Mouse (Mus musculus): ENCODE data around the gene Fam171a2. TPM values are rescaled to one million over a fixed set of nuclear protein-coding genes. Genes with fewer than 3 reads are reported as not detected.

Gene Fam171a2
- polyA plus RNA-seq, 1 experiment from 2014 or later: 11.6 TPM

DNA sequence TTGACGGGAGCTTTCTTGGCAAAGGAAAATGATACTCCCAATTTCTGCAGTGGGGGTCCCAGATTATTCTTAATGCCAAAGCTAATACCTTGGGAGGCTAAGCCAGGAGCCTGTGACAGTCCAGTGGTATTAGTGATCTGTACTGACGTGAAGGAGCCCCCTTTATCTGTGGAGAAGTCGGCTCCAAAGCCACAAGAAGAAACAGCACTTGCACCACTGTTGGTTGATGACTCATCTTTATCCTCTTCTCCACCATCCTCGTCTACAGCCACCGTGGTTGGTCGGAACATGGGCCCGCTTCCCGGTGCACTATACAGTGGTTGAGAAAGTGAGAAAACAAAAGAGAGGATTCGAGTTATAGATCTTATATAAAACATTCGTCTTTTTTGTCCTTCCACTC lies 34.3 kb upstream of the Fam171a2 start:
- H3K4me3 ChIP-seq (ENCODE audit: low read depth, low read length): no peak overlapping the region
- no peaks in the 10 kb centered on the region for H3K27me3 ChIP-seq (ENCODE audit: control insufficient read depth, insufficient read depth, low read length)
- H3K4me1 ChIP-seq (ENCODE audit: control insufficient read depth, insufficient read depth, low read length): no peaks in the 10 kb centered on the region
- 95% methylated on average over 10 of the region's 10 CpGs for WGBS
- DNase-seq (ENCODE audit: low spot score): no peak
- H3K9me3 ChIP-seq (ENCODE audit: control insufficient read depth, low read length): no peaks in the 10 kb centered on the region
- H3K9ac ChIP-seq (ENCODE audit: low read length): no peak overlapping the region
- no peak for ATAC-seq (ENCODE audit: insufficient read depth, low FRiP score, low TSS enrichment)
- H3K27ac ChIP-seq (ENCODE audit: low read depth, low read length): no peak overlapping the region
- peaks cover 33% of the 10 kb centered on the region for H3K36me3 ChIP-seq (ENCODE audit: control insufficient read depth, insufficient read depth, low read length)
- H3K4me2 ChIP-seq (ENCODE audit: low read depth): no peak overlapping the region

- DNase-seq (ENCODE audit: low spot score) (no peak), ATAC-seq (ENCODE audit: insufficient read depth, low FRiP score, low TSS enrichment) (no peak)
- Histone ChIP-seq H3K9ac (ENCODE audit: low read length) (no peak overlapping the region), H3K4me1 (ENCODE audit: control insufficient read depth, insufficient read depth, low read length) (no peaks in the 10 kb centered on the region), H3K36me3 (ENCODE audit: control insufficient read depth, insufficient read depth, low read length) (peaks cover 33% of the 10 kb centered on the region), H3K9me3 (ENCODE audit: control insufficient read depth, low read length) (no peaks in the 10 kb centered on the region), H3K4me2 (ENCODE audit: low read depth) (no peak overlapping the region), H3K27ac (ENCODE audit: low read depth, low read length) (no peak overlapping the region), H3K27me3 (ENCODE audit: control insufficient read depth, insufficient read depth, low read length) (no peaks in the 10 kb centered on the region), H3K4me3 (ENCODE audit: low read depth, low read length) (no peak overlapping the region)
- 89% methylated on average over 4 of the region's 4 CpGs for WGBS
Observed at GRCm38 (mm10) chr11:102480897-102481296, 33.4 kb upstream of the Fam171a2 start.

- Histone ChIP-seq H3K27ac (ENCODE audit: low read depth, low read length) (no peak overlapping the region), H3K4me1 (ENCODE audit: control insufficient read depth, insufficient read depth, low read length) (no peaks in the 10 kb centered on the region), H3K4me3 (ENCODE audit: low read depth, low read length) (no peak overlapping the region), H3K9me3 (ENCODE audit: control insufficient read depth, low read length) (no peaks in the 10 kb centered on the region), H3K4me2 (ENCODE audit: low read depth) (no peak overlapping the region), H3K9ac (ENCODE audit: low read length) (no peak overlapping the region), H3K36me3 (ENCODE audit: control insufficient read depth, insufficient read depth, low read length) (peaks cover 33% of the 10 kb centered on the region), H3K27me3 (ENCODE audit: control insufficient read depth, insufficient read depth, low read length) (no peaks in the 10 kb centered on the region)
- no peak for DNase-seq (ENCODE audit: low spot score)
- no peak for ATAC-seq (ENCODE audit: insufficient read depth, low FRiP score, low TSS enrichment)
- 97% methylated on average over 15 of the region's 15 CpGs for WGBS
Observed at GRCm38 (mm10) chr11:102480111-102480510, 32.6 kb upstream of the Fam171a2 start.

GRCm38 (mm10) chr11:102479581-102479980 lies 32.1 kb upstream of the Fam171a2 start:
- Histone ChIP-seq H3K9ac (ENCODE audit: low read length) (no peak overlapping the region), H3K4me1 (ENCODE audit: control insufficient read depth, insufficient read depth, low read length) (no peaks in the 10 kb centered on the region), H3K9me3 (ENCODE audit: control insufficient read depth, low read length) (no peaks in the 10 kb centered on the region), H3K27ac (ENCODE audit: low read depth, low read length) (no peak overlapping the region), H3K27me3 (ENCODE audit: control insufficient read depth, insufficient read depth, low read length) (no peaks in the 10 kb centered on the region), H3K36me3 (ENCODE audit: control insufficient read depth, insufficient read depth, low read length) (peaks cover 31% of the 10 kb centered on the region), H3K4me2 (ENCODE audit: low read depth) (no peak overlapping the region), H3K4me3 (ENCODE audit: low read depth, low read length) (no peak overlapping the region)
- DNase-seq (ENCODE audit: low spot score) (no peak), ATAC-seq (ENCODE audit: insufficient read depth, low FRiP score, low TSS enrichment) (no peak)
- 96% methylated on average over 23 of the region's 23 CpGs for WGBS

DNA sequence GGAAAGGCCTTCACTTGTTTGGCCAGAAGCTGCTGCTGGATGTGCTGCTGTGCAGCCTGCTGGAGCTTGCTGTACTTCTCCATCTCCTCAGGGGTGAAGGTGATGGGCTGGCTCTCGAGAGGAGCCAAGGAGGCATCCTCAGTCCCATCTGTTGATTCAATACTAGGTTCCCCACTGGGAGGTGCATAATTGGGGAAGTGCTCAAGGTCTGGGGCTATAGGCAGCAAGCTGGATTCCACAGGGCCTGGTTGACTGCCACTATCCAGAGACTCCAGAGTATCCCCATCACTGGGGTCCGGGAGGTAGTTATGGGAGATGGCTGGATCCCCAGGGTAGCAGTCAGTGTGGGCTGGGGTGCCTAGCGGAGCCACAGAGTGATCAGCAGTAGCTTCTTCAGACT lies 31.2 kb upstream of the Fam171a2 start:
- H3K4me3 ChIP-seq (ENCODE audit: low read depth, low read length): no peak overlapping the region
- WGBS: 80% methylated on average over 3 of the region's 3 CpGs
- H3K36me3 ChIP-seq (ENCODE audit: control insufficient read depth, insufficient read depth, low read length): peaks cover 30% of the 10 kb centered on the region
- H3K4me2 ChIP-seq (ENCODE audit: low read depth): no peak overlapping the region
- ATAC-seq (ENCODE audit: insufficient read depth, low FRiP score, low TSS enrichment): no peak
- no peak overlapping the region for H3K27ac ChIP-seq (ENCODE audit: low read depth, low read length)
- no peaks in the 10 kb centered on the region for H3K27me3 ChIP-seq (ENCODE audit: control insufficient read depth, insufficient read depth, low read length)
- DNase-seq (ENCODE audit: low spot score): no peak
- no peak overlapping the region for H3K9ac ChIP-seq (ENCODE audit: low read length)
- no peaks in the 10 kb centered on the region for H3K9me3 ChIP-seq (ENCODE audit: control insufficient read depth, low read length)
- no peaks in the 10 kb centered on the region for H3K4me1 ChIP-seq (ENCODE audit: control insufficient read depth, insufficient read depth, low read length)

- H3K4me2 ChIP-seq (ENCODE audit: low read depth): no peak overlapping the region
- no peak overlapping the region for H3K27ac ChIP-seq (ENCODE audit: low read depth, low read length)
- no peak overlapping the region for H3K9ac ChIP-seq (ENCODE audit: low read length)
- H3K27me3 ChIP-seq (ENCODE audit: control insufficient read depth, insufficient read depth, low read length): no peaks in the 10 kb centered on the region
- no peaks in the 10 kb centered on the region for H3K4me1 ChIP-seq (ENCODE audit: control insufficient read depth, insufficient read depth, low read length)
- no peaks in the 10 kb centered on the region for H3K9me3 ChIP-seq (ENCODE audit: control insufficient read depth, low read length)
- DNase-seq (ENCODE audit: low spot score): no peak
- H3K36me3 ChIP-seq (ENCODE audit: control insufficient read depth, insufficient read depth, low read length): peaks cover 21% of the 10 kb centered on the region
- WGBS: 91% methylated on average over 3 of the region's 3 CpGs
- H3K4me3 ChIP-seq (ENCODE audit: low read depth, low read length): no peak overlapping the region
- ATAC-seq (ENCODE audit: insufficient read depth, low FRiP score, low TSS enrichment): no peak
Observed at GRCm38 (mm10) chr11:102475027-102475426, 27.5 kb upstream of the Fam171a2 start.

DNA sequence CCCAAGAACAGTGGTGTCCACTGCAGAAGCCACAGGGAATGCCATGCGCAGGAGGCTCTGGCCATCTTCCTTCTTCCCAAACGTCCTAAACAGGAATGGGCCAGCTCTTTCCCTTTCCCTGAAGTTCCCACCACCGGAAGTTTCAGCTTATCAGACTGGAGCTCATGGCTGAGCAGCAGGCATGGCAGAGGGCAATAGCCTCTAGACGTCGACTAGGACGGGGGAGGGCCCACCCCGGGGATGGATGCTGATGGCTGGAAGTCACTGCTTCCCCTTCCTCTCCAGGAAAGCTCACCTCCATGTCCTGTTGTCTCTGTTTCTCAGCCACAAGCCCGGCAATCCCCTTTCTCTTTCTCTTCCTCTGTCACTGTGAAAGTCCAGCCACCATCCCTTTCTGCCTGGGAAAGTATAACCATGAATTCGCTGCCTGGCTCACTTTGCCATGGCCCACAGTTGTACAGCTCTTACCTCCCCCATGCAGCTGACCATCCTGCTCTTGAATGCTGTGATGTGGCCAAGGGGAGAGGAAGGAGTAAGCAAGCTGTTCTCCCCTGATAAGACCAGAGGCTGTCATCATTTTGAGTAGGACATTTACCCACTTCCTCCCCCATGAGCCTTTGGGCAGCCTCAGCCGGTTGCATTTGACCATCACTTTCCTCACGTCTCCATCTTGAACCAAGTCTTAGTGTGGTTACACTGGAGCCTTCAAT lies 22.3 kb upstream of the Fam171a2 start, which contains the start of gene Itga2b:
TSS of gene Itga2b (minus strand) at position 475 of the 710 bp plus-strand sequence.
- 67% methylated on average over 11 of the region's 11 CpGs for WGBS
- Histone ChIP-seq H3K9me3 (ENCODE audit: control insufficient read depth, low read length) (no peaks in the 10 kb centered on the region), H3K9ac (ENCODE audit: low read length) (no peak within 1 kb of the TSS), H3K4me1 (ENCODE audit: control insufficient read depth, insufficient read depth, low read length) (no peaks in the 10 kb centered on the region), H3K27ac (ENCODE audit: low read depth, low read length) (no peak within 1 kb of the TSS), H3K4me3 (ENCODE audit: low read depth, low read length) (no peak within 1 kb of the TSS), H3K36me3 (ENCODE audit: control insufficient read depth, insufficient read depth, low read length) (peaks cover 2% of the 10 kb centered on the region; the same call in 1 of the 2 replicates), H3K27me3 (ENCODE audit: control insufficient read depth, insufficient read depth, low read length) (0 out of 2 replicates have a peak, but pooled peaks cover 2% of the 10 kb centered on the region), H3K4me2 (ENCODE audit: low read depth) (no peak within 1 kb of the TSS)
- DNase-seq (ENCODE audit: low spot score) (no peak), ATAC-seq (ENCODE audit: insufficient read depth, low FRiP score, low TSS enrichment) (no peak)

DNA sequence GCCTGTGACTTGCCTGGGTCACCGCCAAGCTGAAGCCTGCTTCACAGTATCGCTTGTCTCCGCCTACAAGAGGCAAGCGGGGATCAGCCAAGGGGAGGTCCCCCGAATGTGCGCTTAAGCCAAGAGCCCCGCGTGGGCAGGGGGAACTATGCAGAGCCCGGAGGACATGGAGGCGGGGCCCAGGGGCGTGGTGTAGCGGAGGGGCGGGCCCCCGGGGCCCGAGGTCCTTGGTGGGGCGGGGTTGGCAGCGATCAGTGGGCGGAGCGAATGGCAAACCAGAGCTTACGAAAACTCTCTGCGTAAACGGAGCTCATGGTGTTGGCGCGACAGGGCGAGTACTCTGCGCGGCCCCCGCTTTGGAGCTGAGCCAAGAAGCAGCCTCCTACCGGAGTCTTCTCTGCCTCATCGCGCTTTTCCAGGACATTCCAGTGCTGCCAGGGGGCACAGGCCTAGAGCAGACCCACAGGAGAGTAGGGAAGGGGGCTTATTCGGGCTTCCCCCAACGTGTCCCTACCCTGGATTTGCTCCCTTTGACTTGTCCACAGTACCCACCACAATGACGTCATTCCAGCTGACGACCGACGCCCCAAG lies 19.7 kb upstream of the Fam171a2 start:
- peak overlapping the region; percentile 23 for H3K4me3 ChIP-seq (ENCODE audit: low read depth, low read length)
- H3K9me3 ChIP-seq (ENCODE audit: control insufficient read depth, low read length): no peaks in the 10 kb centered on the region
- peak; percentile 91 for DNase-seq (ENCODE audit: low spot score)
- ATAC-seq (ENCODE audit: insufficient read depth, low FRiP score, low TSS enrichment): peak; percentile 79
- H3K9ac ChIP-seq (ENCODE audit: low read length): peak overlapping the region; percentile 10; the same call in 1 of the 2 replicates
- H3K27me3 ChIP-seq (ENCODE audit: control insufficient read depth, insufficient read depth, low read length): 0 out of 2 replicates have a peak, but pooled peaks cover 2% of the 10 kb centered on the region
- H3K4me1 ChIP-seq (ENCODE audit: control insufficient read depth, insufficient read depth, low read length): no peaks in the 10 kb centered on the region
- WGBS: under 1% methylated on average over 37 of the region's 37 CpGs
- H3K4me2 ChIP-seq (ENCODE audit: low read depth): peak overlapping the region; percentile 51
- H3K27ac ChIP-seq (ENCODE audit: low read depth, low read length): no peak overlapping the region
- H3K36me3 ChIP-seq (ENCODE audit: control insufficient read depth, insufficient read depth, low read length): no peaks in the 10 kb centered on the region
